Mouse (Mus musculus) skeletal muscle tissue, adult 2 months (tissue): ENCODE data around the gene Ttc28.
A peak's percentile ranks its signal among the peaks of the same experiment; 100 is the strongest.

Experiments
- DNase-seq: peaks from one replicate; pipeline ENCODE4 v3.0.0-alpha.2; 2012; ENCODE audit warnings: low read depth, low spot score

Gene Ttc28

DNA sequence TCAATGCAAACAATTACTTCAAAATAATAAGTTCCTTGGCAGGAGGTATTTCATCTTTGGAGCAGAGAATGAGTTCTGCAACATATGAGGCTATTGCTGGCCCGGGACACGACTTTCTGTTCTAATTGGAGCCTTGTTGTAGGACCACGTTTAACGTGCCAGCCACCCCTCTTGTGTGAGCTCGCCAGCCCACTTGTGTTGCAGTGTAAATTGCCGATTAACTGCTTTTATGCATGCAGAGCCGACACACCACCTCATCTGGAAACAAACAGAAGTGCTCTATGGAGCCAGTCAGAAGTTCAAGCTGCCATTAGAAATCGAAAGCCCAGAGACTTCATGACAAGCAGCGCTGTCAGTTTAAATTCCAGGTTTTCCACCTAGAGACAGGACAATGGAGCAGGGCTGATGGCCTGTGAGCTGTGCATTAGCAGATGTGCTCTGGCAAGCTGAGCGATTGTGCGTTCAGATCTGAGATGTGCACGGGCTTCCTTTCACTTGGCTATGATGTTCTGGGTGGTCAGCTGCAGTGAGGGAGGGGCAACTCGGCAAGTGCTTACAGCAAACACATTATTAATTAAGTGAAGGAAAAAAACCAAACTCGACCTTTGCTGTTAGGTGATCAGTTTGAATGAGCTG is 167.4 kb downstream of the Ttc28 start:
- no peak for DNase-seq

DNA sequence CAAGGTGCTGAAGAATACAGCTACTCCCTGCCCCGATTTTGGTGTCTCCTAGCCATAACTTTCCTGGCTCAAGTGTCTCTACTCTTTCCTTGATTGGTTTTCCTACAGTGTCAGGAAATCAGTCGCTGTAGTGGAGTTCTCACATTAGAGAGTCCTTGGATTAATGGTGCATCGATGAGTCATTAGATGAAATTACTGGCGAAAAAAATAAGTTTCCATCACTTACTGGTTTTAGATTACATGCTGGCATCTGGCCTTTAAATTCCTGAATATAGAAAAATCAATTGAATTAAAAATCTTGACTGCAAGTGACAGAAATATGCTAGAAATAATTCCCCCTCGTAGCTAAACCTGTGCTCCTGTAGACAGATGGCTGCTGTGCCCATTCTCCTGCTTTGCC is 168.4 kb downstream of the Ttc28 start:
- no peak for DNase-seq

- DNase-seq: no peak
Observed at GRCm38 (mm10) chr5:111049584-111049983, 170.0 kb downstream of the Ttc28 start.

GRCm38 (mm10) chr5:111050135-111050534 is 170.5 kb downstream of the Ttc28 start:
- peak; percentile 48 for DNase-seq

GRCm38 (mm10) chr5:111054380-111054779 is 174.8 kb downstream of the Ttc28 start:
- no peak for DNase-seq

DNA sequence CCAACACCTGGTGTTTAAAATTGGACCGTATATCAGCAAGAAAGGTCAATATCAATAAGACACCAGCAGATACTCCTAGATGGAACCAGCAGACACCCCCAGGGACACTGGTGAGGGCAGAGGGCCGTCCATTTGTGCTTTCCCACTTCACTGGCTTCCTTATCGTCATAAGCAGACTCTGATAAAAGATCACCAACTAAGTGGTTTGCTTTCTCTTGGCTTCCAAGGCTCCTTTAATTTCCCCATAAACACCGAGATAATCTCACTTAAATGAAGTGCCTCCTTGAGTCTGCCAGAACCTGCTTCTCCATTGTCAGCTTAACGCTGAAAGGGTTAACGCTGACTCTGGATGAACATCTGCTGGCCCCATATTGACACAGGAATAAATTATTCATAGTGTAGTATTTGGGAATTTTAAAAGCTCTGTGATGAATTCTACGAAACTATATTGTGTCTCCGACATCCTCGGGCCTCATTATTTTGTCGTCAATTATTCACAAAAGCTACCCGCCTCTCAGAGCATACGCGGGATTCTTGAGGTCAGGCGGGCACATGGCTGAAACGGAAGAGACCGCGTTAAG is 175.3 kb downstream of the Ttc28 start:
- DNase-seq: no peak

GRCm38 (mm10) chr5:111055507-111055906 is 175.9 kb downstream of the Ttc28 start:
- DNase-seq: peak; percentile 63

- DNase-seq: no peak
Observed at GRCm38 (mm10) chr5:111057084-111057483, 177.5 kb downstream of the Ttc28 start.

- DNase-seq: no peak
Observed at GRCm38 (mm10) chr5:111058401-111059139, 179.0 kb downstream of the Ttc28 start.

DNA sequence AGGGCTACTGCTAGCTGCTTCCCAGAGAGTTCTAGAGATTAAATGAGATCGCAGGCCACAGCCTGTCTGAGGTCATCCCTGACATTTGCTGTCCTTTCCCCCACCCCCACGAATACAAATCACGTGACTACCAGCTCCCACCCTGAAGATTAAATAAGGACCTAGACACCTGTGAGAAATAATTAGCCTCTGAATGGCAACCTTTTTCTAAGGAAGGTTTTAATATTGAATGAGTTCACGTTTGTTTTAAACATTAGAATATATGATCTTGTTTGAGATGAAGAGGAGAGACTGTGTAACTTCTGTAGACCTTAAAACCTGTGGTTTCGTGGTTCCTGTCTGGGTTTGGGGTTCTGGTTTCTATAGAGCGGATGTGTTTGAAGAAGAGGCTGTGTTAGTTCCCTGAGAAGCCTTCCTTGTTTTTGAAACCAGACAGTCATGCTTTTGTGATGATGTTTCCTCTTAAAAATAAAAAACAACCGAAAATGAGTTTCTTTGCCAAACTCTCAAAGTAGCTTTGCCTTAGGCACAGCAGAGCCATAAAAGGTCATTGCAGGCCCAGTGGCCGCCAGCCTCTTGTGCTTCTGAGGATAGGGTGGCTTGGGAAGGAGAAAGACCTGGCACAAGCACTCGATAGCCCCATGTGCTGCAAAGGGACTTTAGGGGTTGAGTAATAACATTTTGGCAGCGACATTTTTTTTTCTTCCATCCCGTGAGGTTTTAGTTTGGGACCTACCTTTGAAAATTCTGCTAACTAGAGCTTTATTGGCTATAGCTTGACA is 179.7 kb downstream of the Ttc28 start:
- DNase-seq: peak; percentile 68

GRCm38 (mm10) chr5:111060246-111060745 is 180.7 kb downstream of the Ttc28 start:
- no peak for DNase-seq

- DNase-seq: no peak
Observed at GRCm38 (mm10) chr5:111063155-111063554, 183.6 kb downstream of the Ttc28 start.

GRCm38 (mm10) chr5:111063991-111064390 is 184.4 kb downstream of the Ttc28 start:
- DNase-seq: no peak

DNA sequence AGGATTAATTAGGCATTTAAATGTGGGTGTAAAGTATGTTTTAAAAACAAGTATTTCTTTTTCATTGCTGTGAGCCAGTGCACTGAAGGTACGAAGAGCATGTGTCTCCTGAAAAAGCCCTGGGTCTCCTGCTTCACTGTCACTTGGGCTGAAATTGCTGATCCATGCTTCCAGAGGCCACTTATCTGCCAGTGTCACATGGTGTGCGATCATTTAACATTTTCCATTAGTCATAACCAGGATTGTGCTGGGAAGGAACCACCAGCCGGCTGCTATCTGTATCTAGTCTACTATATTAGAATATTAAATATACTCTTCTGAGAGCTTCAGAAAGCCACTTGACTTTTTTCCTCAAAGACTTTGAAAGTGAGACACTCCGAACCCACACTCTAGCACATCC is 186.2 kb downstream of the Ttc28 start:
- DNase-seq: no peak

DNA sequence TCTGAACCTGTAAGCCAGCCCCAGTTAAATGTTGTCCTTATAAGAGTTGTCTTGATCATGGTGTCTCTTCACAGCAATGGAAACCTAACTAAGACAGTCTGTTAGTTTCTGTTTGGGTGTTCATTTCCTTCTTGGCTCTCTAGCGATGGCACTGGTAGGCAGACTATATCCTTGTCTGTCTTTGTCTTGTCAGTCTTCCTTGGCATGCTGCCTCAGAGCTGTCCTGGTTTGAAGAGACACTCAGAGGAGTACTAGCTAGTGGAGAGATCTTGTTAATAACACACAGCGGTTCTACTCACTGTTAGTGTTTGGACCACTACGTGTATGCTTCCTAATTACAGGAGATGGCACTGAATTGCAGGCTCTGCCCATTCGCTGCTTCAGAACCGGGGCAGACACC is 189.9 kb downstream of the Ttc28 start:
- DNase-seq: no peak

DNA sequence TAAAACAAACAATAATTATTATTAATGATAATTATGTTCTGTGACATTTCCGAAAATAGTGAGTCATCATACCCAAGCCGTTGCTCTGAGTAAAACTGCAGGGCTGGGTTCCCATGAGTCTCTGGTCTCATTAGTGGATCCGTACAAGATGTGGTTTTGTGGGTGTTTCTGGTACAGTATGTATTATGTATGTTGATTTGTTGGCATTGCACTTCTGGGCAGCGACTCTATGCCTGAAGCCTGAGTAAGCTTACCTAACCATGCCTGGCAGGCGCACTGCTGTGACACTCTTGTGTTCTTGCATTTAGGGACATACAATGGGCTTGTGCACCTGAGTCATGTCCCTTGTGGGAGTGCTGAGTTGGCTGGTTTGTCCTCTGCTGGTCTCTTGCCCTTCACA is 190.3 kb downstream of the Ttc28 start:
- no peak for DNase-seq

DNA sequence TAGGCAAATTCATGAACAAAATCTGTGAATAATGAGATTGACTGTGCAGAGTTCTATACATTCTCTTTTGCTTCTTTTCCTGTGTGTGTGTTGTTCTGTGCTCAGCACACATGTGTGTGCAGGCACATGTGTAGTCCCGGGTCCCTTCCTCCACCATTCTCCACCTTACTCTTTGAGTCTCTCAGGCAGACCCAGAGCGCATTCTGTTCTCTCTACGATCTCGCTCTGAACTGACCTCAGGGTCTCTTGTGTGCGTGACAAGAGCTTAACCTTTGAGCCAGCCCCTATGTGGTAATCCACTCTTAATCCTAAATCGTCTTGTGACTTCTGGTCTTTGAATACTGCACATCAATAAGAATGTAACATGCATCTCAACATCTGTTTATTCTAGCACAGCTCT is 190.8 kb downstream of the Ttc28 start:
- no peak for DNase-seq

- no peak for DNase-seq
Observed at GRCm38 (mm10) chr5:111073316-111073736, 193.7 kb downstream of the Ttc28 start.

DNA sequence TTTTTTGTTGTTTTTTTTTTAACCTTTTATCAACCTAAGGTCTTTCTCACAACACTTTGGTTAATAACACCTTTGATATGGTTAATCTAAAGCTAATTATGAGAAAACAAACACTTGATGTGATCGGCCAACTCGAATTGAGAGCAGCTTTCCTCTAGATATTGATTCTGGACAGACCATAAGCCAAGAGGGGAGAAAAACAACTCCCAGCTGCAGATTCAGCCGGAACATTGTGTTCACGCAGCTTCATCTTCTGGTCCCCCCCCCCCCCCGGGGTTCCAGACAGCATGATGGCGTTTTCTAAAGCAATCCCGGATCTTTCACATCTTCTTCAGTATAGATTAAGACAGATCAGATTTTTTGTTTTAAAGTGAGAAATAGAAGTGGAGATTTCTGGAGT is 194.4 kb downstream of the Ttc28 start:
- no peak for DNase-seq

DNA sequence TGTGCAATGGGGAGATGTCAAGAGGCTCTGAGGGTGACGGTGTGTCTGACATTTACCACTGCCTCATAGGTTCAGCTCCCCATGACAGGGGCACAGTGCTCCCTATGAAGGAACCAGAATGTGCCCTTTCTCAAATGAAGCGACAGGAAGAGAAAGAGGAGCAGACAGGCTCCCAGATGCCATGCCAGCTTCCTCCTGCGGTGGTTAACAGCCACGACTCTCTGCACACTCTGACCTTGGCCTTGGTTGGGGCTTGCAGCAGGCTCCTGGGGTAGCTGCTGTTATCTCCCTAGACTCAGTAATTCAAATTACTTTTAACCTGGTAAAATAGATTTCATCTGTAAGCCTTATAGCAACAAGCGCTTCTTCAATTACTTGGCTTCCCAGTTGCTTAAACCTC is 196.2 kb downstream of the Ttc28 start:
- no peak for DNase-seq

DNA sequence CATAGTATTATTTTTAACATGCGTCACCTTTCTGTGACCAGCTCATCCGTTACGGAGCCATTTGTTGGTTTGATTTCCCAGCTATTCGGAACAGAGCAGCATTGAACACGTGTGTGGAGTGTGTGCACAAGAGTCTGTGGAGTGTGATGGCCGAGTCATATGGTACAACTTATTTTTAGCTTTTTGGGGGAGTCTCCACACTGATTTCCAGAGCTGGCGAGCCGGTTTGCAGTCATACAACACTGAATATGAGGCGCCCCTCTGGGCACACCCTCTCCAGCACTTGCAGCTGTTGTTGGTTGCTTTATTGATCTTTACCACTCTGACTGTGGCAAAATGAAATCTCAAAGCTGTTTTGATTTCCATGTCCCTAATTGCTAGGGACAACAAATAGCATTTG is 197.7 kb downstream of the Ttc28 start:
- DNase-seq: no peak

GRCm38 (mm10) chr5:111080601-111081000 is 201.0 kb downstream of the Ttc28 start:
- no peak for DNase-seq
